In genomic region chr5:124529697-124530096, GRCm38 (mm10) we compare ENCODE assay signal across 8 mouse cellular contexts. TPM values are rescaled to one million over a fixed set of nuclear protein-coding genes. Genes with fewer than 3 reads are reported as not detected.
DNase-seq lines count a peak whose midpoint lies in the region; ATAC-seq and TF ChIP-seq lines count a peak whose summit lies in the region.

No protein-coding gene starts in this region.

- H3K36me3 ChIP-seq in limb, embryonic 14.5 days (ENCODE audit: control insufficient read depth, insufficient read depth, low read length) = peaks cover 5% of the 10 kb centered on the region

- 48% methylated on average over 8 of the region's 8 CpGs for WGBS in limb, embryonic 14.5 days
- WGBS in olfactory bulb, adult 2 months = 52% methylated on average over 8 of the region's 8 CpGs

- DNase-seq in layer of hippocampus, adult 2 months (ENCODE audit: low spot score in 2 of 2) = no peak
- no peak for DNase-seq in layer of hippocampus, adult 9-10 months (ENCODE audit: low spot score)
- DNase-seq in heart, postnatal 10 days = peak; percentile 41 to 53
- no peak for DNase-seq in limb, embryonic 14.5 days (ENCODE audit: low spot score)
- no peak for DNase-seq in left cerebral cortex, adult 18-20 months (ENCODE audit: low spot score in 2 of 2)
- no peak for DNase-seq in right cerebral cortex, postnatal 10 days (ENCODE audit: low spot score in 2 of 2)

- no peaks in the 10 kb centered on the region for H3K9me3 ChIP-seq in limb, embryonic 14.5 days (ENCODE audit: control insufficient read depth, low read length)

- peaks cover 30% of the 10 kb centered on the region for H3K4me1 ChIP-seq in limb, embryonic 14.5 days (ENCODE audit: control insufficient read depth, insufficient read depth, low read length)
- peaks cover 38% of the 10 kb centered on the region for H3K4me1 ChIP-seq in olfactory bulb, adult 2 months (ENCODE audit: control insufficient read depth, insufficient read depth, low read length)

- no peaks in the 10 kb centered on the region for H3K27me3 ChIP-seq in limb, embryonic 14.5 days (ENCODE audit: control insufficient read depth, insufficient read depth, low read length)

- peak overlapping the region; percentile 69 for H3K4me2 ChIP-seq in limb, embryonic 14.5 days (replicated peaks; ENCODE audit: low read depth, low read length, severe bottlenecking)

- peak overlapping the region; percentile 69 for H3K4me3 ChIP-seq in layer of hippocampus, adult 2 months
- H3K4me3 ChIP-seq in limb, embryonic 14.5 days (replicated peaks; ENCODE audit: low read length) = peak overlapping the region; percentile 59
- H3K4me3 ChIP-seq in olfactory bulb, adult 2 months (ENCODE audit: insufficient read depth, low read depth, low read length) = peak overlapping the region; percentile 58

- no peak for TF ChIP-seq POLR2A in limb, embryonic 14.5 days (IDR thresholded peaks at IDR 0.05; ENCODE audit: borderline replicate concordance, extremely low read depth, insufficient read depth, insufficient read length)
- no peak for TF ChIP-seq POLR2A in olfactory bulb, adult 2 months (IDR thresholded peaks at IDR 0.05; ENCODE audit: insufficient read depth, low read depth, low read length)

- ATAC-seq in limb, embryonic 14.5 days (ENCODE audit: low FRiP score, low read depth) = no peak
- ATAC-seq in erythroblast, adult 5-6 weeks (replicated peaks; ENCODE audit: low FRiP score, poor library complexity, severe bottlenecking) = no peak

- peak overlapping the region; percentile 96 for H3K27ac ChIP-seq in layer of hippocampus, adult 2 months
- H3K27ac ChIP-seq in limb, embryonic 14.5 days (replicated peaks; ENCODE audit: low read depth, low read length) = no peak overlapping the region
- no peak overlapping the region for H3K27ac ChIP-seq in olfactory bulb, adult 2 months (ENCODE audit: insufficient read depth, low read depth, low read length)

- no peak for TF ChIP-seq CTCF in layer of hippocampus, adult 2 months (conservative IDR thresholded peaks at IDR 0.05)
- no peak for TF ChIP-seq CTCF in olfactory bulb, adult 2 months (IDR thresholded peaks at IDR 0.05; ENCODE audit: insufficient read depth, low read depth, low read length)

- intact Hi-C loops in heart, postnatal 10 days (cut with DNase I) = loop anchor here (2.0 kb wide), 2 partner anchors 19 to 47 kb away; partner anchors contain the start of gene Snrnp35

- peak overlapping the region; percentile 76 for H3K9ac ChIP-seq in limb, embryonic 14.5 days (ENCODE audit: low read depth, low read length, severe bottlenecking)

RNA-seq across cellular contexts. Expression of gene Rilpl1, which starts 1.5 kb away (rescaled TPM):
- 10 to 100 TPM; 69.1 to 78.2 TPM for total RNA-seq in layer of hippocampus, adult 2 months (2021)
- 100 to 1,000 TPM; 111 to 115 TPM for total RNA-seq in heart, postnatal 10 days (2021)
- 17.8 and 22.4 TPM in 2 replicates for polyA plus RNA-seq in limb, embryonic 14.5 days (2012; rRNA removed)
- polyA plus RNA-seq in limb, embryonic 14.5 days (2014; fragmentation: Nextera tagmentation; extraction: Ambion mirVana) = 23.2 and 28.0 TPM in 2 replicates
- polyA plus RNA-seq in olfactory bulb, adult 2 months (2012; ENCODE audit: insufficient read depth, insufficient read length, low replicate concordance, missing spikeins) = not detected in 2 replicates
- 10 to 100 TPM; 85.1 to 93.3 TPM for total RNA-seq in left cerebral cortex, adult 18-20 months (2021)
- not detected in 2 replicates for total RNA-seq in erythroblast, adult 5-6 weeks (2015; ENCODE audit: low replicate concordance)
- total RNA-seq in erythroblast, adult 5-6 weeks (2017; ENCODE audit: low replicate concordance) = 1.1 and 1.6 TPM in 2 replicates

RNA-seq across cellular contexts. Expression of gene Tmed2, which starts 10.8 kb away (rescaled TPM):
- total RNA-seq in layer of hippocampus, adult 2 months (2021) = 10 to 100 TPM; 97.4 to 99.3 TPM
- 100 to 1,000 TPM; 201 to 206 TPM for total RNA-seq in heart, postnatal 10 days (2021)
- polyA plus RNA-seq in limb, embryonic 14.5 days (2012; rRNA removed) = 260 and 264 TPM in 2 replicates
- 594 and 615 TPM in 2 replicates for polyA plus RNA-seq in limb, embryonic 14.5 days (2014; fragmentation: Nextera tagmentation; extraction: Ambion mirVana)
- polyA plus RNA-seq in olfactory bulb, adult 2 months (2012; ENCODE audit: insufficient read depth, insufficient read length, low replicate concordance, missing spikeins) = not detected in 2 replicates
- 100 to 1,000 TPM; 103 to 122 TPM for total RNA-seq in left cerebral cortex, adult 18-20 months (2021)
- 187 and 211 TPM in 2 replicates for total RNA-seq in erythroblast, adult 5-6 weeks (2015; ENCODE audit: low replicate concordance)
- total RNA-seq in erythroblast, adult 5-6 weeks (2017; ENCODE audit: low replicate concordance) = 222 and 325 TPM in 2 replicates

RNA-seq across cellular contexts. Expression of gene Ddx55, which starts 23.0 kb away (rescaled TPM):
- total RNA-seq in layer of hippocampus, adult 2 months (2021) = 10 to 100 TPM; 27.4 to 32.6 TPM
- total RNA-seq in heart, postnatal 10 days (2021) = 1 to 10 TPM; 6.2 to 7.0 TPM
- polyA plus RNA-seq in limb, embryonic 14.5 days (2012; rRNA removed) = 20.8 and 22.0 TPM in 2 replicates
- 11.9 and 12.5 TPM in 2 replicates for polyA plus RNA-seq in limb, embryonic 14.5 days (2014; fragmentation: Nextera tagmentation; extraction: Ambion mirVana)
- not detected in 2 replicates for polyA plus RNA-seq in olfactory bulb, adult 2 months (2012; ENCODE audit: insufficient read depth, insufficient read length, low replicate concordance, missing spikeins)
- total RNA-seq in left cerebral cortex, adult 18-20 months (2021) = 10 to 100 TPM; 22.6 to 25.9 TPM
- 0.38 and 2.9 TPM in 2 replicates for total RNA-seq in erythroblast, adult 5-6 weeks (2015; ENCODE audit: low replicate concordance)
- 0.85 and 5.0 TPM in 2 replicates for total RNA-seq in erythroblast, adult 5-6 weeks (2017; ENCODE audit: low replicate concordance)

RNA-seq across cellular contexts. Expression of gene Snrnp35, which starts 46.8 kb away (rescaled TPM):
- total RNA-seq in layer of hippocampus, adult 2 months (2021) = 10 to 100 TPM; 25.7 to 25.9 TPM
- 10 to 100 TPM; 14.2 to 16.0 TPM for total RNA-seq in heart, postnatal 10 days (2021)
- polyA plus RNA-seq in limb, embryonic 14.5 days (2012; rRNA removed) = 8.1 and 17.1 TPM in 2 replicates
- 10.7 and 12.2 TPM in 2 replicates for polyA plus RNA-seq in limb, embryonic 14.5 days (2014; fragmentation: Nextera tagmentation; extraction: Ambion mirVana)
- not detected in 2 replicates for polyA plus RNA-seq in olfactory bulb, adult 2 months (2012; ENCODE audit: insufficient read depth, insufficient read length, low replicate concordance, missing spikeins)
- 10 to 100 TPM; 23.0 to 27.5 TPM for total RNA-seq in left cerebral cortex, adult 18-20 months (2021)
- total RNA-seq in erythroblast, adult 5-6 weeks (2015; ENCODE audit: low replicate concordance) = 3.8 TPM in 1 of 2 replicates, not detected in the other
- 6.0 and 6.8 TPM in 2 replicates for total RNA-seq in erythroblast, adult 5-6 weeks (2017; ENCODE audit: low replicate concordance)

RNA-seq across cellular contexts. Expression of gene Eif2b1, which starts 49.2 kb away (rescaled TPM):
- 10 to 100 TPM; 36.7 to 36.8 TPM for total RNA-seq in layer of hippocampus, adult 2 months (2021)
- total RNA-seq in heart, postnatal 10 days (2021) = 10 to 100 TPM; 39.8 to 43.6 TPM
- 37.4 and 42.5 TPM in 2 replicates for polyA plus RNA-seq in limb, embryonic 14.5 days (2012; rRNA removed)
- 71.3 and 73.5 TPM in 2 replicates for polyA plus RNA-seq in limb, embryonic 14.5 days (2014; fragmentation: Nextera tagmentation; extraction: Ambion mirVana)
- not detected in 2 replicates for polyA plus RNA-seq in olfactory bulb, adult 2 months (2012; ENCODE audit: insufficient read depth, insufficient read length, low replicate concordance, missing spikeins)
- 10 to 100 TPM; 30.6 to 31.3 TPM for total RNA-seq in left cerebral cortex, adult 18-20 months (2021)
- 14.4 and 18.1 TPM in 2 replicates for total RNA-seq in erythroblast, adult 5-6 weeks (2015; ENCODE audit: low replicate concordance)
- total RNA-seq in erythroblast, adult 5-6 weeks (2017; ENCODE audit: low replicate concordance) = 5.0 and 8.1 TPM in 2 replicates

Comparison
In these comparisons a context has a peak if more than half of its experiments do, and no peak if none do; other contexts are left out.
1. DNase-seq: peak in heart, postnatal 10 days (2 of 2); none in layer of hippocampus, adult 2 months (0 of 2), layer of hippocampus, adult 9-10 months (single experiment), limb, embryonic 14.5 days (single experiment), left cerebral cortex, adult 18-20 months (0 of 2) and right cerebral cortex, postnatal 10 days (0 of 2).
2. RNA of gene Rilpl1, which starts 1.5 kb away (total RNA-seq): 111 to 115 TPM in heart, postnatal 10 days, 85.1 to 93.3 TPM in left cerebral cortex, adult 18-20 months and 69.1 to 78.2 TPM in layer of hippocampus, adult 2 months; 1.1 to 1.6 TPM in erythroblast, adult 5-6 weeks; every median in the first group is over 10 times any median in the second.
3. Peak in every context shown above with its lines, with median percentiles within 50 percentile points of each other: H3K4me3 ChIP-seq.